Mouse (Mus musculus): Measurements from ENCODE around the gene Arhgef10l. TPM values are rescaled to one million over a fixed set of nuclear protein-coding genes. Genes with fewer than 3 reads are reported as not detected.

The Arhgef10l gene
- 21.1 and 28.4 TPM in 2 replicates for polyA plus RNA-seq (2012; rRNA removed)

- DNase-seq (ENCODE audit: low read depth, low spot score), result peak; percentile 84
- WGBS, result 24% methylated on average over 11 of the region's 11 CpGs
Observed at GRCm38 (mm10) chr4:140665760-140666159, at the start of gene Arhgef10l. TSS of gene Arhgef10l (minus strand) at chr4:140666012.

GRCm38 (mm10) chr4:140714586-140714985 is 48.8 kb upstream of the Arhgef10l start:
- 81% methylated on average over 5 of the region's 5 CpGs for WGBS
- DNase-seq (ENCODE audit: low read depth, low spot score), result no peak

- DNase-seq (ENCODE audit: low read depth, low spot score), result no peak
- 56% methylated on average over 29 of the region's 29 CpGs for WGBS
Observed at GRCm38 (mm10) chr4:140713480-140714365, 47.9 kb upstream of the Arhgef10l start.

GRCm38 (mm10) chr4:140711360-140711759 is 45.5 kb upstream of the Arhgef10l start:
- DNase-seq (ENCODE audit: low read depth, low spot score), result no peak
- WGBS, result 82% methylated on average over 5 of the region's 5 CpGs

- no peak for DNase-seq (ENCODE audit: low read depth, low spot score)
- WGBS, result 84% methylated on average over 10 of the region's 10 CpGs
Observed at GRCm38 (mm10) chr4:140710781-140711180, 45.0 kb upstream of the Arhgef10l start.

GRCm38 (mm10) chr4:140709617-140710016 is 43.8 kb upstream of the Arhgef10l start:
- WGBS, result 91% methylated on average over 10 of the region's 10 CpGs
- DNase-seq (ENCODE audit: low read depth, low spot score), result no peak

GRCm38 (mm10) chr4:140709111-140709510 is 43.3 kb upstream of the Arhgef10l start:
- 88% methylated on average over 7 of the region's 7 CpGs for WGBS
- DNase-seq (ENCODE audit: low read depth, low spot score), result no peak

GRCm38 (mm10) chr4:140708297-140708927 is 42.6 kb upstream of the Arhgef10l start:
- WGBS, result 29% methylated on average over 18 of the region's 18 CpGs
- no peak for DNase-seq (ENCODE audit: low read depth, low spot score)

- DNase-seq (ENCODE audit: low read depth, low spot score), result no peak
- WGBS, result 58% methylated on average over 4 of the region's 4 CpGs
Observed at GRCm38 (mm10) chr4:140707615-140708014, 41.8 kb upstream of the Arhgef10l start.

GRCm38 (mm10) chr4:140704166-140704565 is 38.4 kb upstream of the Arhgef10l start:
- 68% methylated on average over 4 of the region's 4 CpGs for WGBS
- DNase-seq (ENCODE audit: low read depth, low spot score), result no peak

GRCm38 (mm10) chr4:140703636-140704035 is 37.8 kb upstream of the Arhgef10l start:
- DNase-seq (ENCODE audit: low read depth, low spot score), result no peak
- 56% methylated on average over 8 of the region's 8 CpGs for WGBS

GRCm38 (mm10) chr4:140702611-140703327 is 37.0 kb upstream of the Arhgef10l start:
- 6% methylated on average over 36 of the region's 68 CpGs for WGBS

GRCm38 (mm10) chr4:140701716-140702561 is 36.1 kb upstream of the Arhgef10l start:
- no peak for DNase-seq (ENCODE audit: low read depth, low spot score)
- WGBS, result 2% methylated on average over 85 of the region's 107 CpGs

More at GRCm38 (mm10) chr4:140702611-140703327, 37.0 kb upstream of the Arhgef10l start:
- DNase-seq (ENCODE audit: low read depth, low spot score), result no peak

GRCm38 (mm10) chr4:140701049-140701715 is 35.4 kb upstream of the Arhgef10l start:
- no peak for DNase-seq (ENCODE audit: low read depth, low spot score)
- WGBS, result under 1% methylated on average over 61 of the region's 61 CpGs

GRCm38 (mm10) chr4:140700269-140701018 is 34.6 kb upstream of the Arhgef10l start, which contains the start of gene Rcc2:
TSS of gene Rcc2 (plus strand) at chr4:140700541.
- no peak for DNase-seq (ENCODE audit: low read depth, low spot score)
- 10% methylated on average over 20 of the region's 20 CpGs for WGBS

- no peak for DNase-seq (ENCODE audit: low read depth, low spot score)
Observed at GRCm38 (mm10) chr4:140699441-140700127, 33.8 kb upstream of the Arhgef10l start.

More at GRCm38 (mm10) chr4:140699441-140700127, 33.8 kb upstream of the Arhgef10l start:
- 3% methylated on average over 29 of the region's 29 CpGs for WGBS
